Mouse (Mus musculus): ENCODE measurements around the gene Incenp.

Gene Incenp

GRCm38 (mm10) chr19:9899072-9899779 is at the start of gene Incenp:
TSS of gene Incenp (minus strand) at chr19:9899551.
- DNase-seq: peak; percentile 97

GRCm38 (mm10) chr19:9946986-9947385 is 47.6 kb upstream of the Incenp start:
- no peak for DNase-seq

- DNase-seq: no peak
These were observed 46.6 kb upstream of the Incenp start for GRCm38 (mm10) chr19:9945800-9946564.

GRCm38 (mm10) chr19:9942539-9943533 is 43.5 kb upstream of the Incenp start:
- DNase-seq: no peak

- no peak for DNase-seq
These were observed 42.5 kb upstream of the Incenp start for GRCm38 (mm10) chr19:9941809-9942208.

GRCm38 (mm10) chr19:9940903-9941302 is 41.6 kb upstream of the Incenp start:
- peak; percentile 83 for DNase-seq

GRCm38 (mm10) chr19:9939841-9940240 is 40.5 kb upstream of the Incenp start:
- no peak for DNase-seq

DNA sequence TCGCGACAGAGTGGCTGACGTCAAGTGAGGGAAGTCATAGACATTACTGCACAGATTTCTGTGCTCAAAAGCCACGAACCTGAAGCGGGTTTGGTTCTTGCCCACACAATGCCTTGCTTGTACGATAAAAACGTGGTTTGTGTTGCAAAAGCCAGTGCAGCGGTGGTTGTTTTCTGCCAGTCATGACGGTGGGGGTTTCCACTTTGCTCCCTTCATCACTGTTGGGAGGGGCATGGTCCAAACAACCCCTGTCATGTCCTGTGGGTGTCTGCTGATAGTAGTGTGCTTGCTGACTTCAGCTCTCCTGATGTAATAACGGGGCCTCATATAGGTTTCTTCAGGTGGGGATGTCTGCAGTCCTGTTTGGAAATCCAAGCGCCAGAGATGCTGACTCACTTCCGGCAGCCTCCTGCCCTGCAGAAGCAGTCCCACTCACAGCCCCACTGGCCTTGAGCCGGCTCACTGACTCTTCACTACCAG is 39.5 kb upstream of the Incenp start:
- DNase-seq: peak; percentile 71

DNA sequence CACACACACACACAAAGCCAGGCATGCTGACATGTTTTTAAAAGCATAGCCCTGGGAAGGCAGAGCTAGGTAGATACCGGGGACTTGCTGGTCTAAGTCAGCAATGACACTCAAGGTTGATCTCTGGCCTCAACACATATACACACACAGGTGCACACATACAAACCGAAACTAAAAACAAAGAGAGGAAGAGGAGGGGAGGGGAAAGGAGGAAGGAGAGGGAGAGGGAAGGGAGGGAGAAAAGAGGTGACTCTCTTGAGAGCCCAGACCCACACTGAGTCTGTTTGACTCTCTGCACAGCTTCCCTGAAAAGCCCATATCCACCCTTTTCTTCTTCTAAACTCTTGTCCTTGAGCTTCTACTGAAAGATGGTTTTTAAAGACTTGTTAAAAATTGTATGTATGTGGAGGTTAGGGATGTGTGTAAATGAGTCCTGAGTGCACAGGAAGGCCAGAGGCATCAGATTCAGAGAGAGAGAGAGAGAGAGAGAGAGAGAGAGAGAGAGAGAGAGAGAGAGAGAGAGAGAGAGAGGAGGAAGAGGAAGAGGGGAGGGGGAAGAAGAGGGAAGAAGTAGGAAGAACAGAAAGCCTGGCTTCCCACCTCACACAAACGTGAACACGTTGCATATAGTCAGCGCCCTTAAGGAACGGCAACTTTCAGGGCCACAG is 38.9 kb upstream of the Incenp start:
- no peak for DNase-seq

DNA sequence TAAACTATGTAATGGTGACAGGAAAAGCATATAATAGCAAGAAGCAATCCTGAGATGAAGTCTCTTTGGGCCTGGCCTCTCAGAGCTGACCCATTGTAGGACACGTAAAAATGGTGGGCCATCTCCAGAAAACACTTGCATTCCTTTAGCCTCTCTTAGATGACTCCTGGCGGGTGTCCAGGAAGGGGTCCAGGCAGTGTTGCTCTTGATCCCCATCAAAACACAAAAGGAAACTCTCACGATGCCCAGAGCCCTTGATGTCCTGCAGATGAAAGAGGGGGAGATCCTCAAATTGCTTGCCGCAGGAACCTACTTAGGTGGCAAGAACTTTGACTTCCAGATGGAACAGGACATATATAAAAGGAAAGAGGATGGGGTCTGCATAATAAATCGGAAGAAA is 38.1 kb upstream of the Incenp start:
- no peak for DNase-seq

- DNase-seq: no peak
These were observed 37.2 kb upstream of the Incenp start for GRCm38 (mm10) chr19:9936579-9936978.

GRCm38 (mm10) chr19:9933908-9934307 is 34.6 kb upstream of the Incenp start:
- DNase-seq: no peak

DNA sequence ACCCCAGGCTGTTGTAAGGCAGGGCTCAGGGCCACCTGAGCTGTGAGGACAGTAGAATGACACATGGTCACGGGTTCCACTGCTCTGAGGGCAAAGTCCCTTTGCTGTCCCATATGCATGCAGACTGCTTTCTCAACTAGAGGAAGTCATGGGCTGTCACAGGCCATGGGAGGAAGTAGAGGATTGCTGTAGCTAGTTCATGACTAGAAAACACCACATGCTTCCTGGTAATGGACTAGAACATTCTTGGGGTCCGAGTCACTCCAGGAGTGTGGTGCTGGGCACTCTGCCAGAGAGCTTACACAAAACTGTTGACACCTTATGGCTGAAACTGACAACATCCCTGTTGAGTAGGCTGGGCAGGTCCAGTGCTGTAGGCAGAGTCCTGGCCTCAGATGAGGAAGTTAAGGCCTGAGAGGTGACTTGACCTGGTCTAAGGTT is 31.8 kb upstream of the Incenp start:
- DNase-seq: peak; percentile 53

DNA sequence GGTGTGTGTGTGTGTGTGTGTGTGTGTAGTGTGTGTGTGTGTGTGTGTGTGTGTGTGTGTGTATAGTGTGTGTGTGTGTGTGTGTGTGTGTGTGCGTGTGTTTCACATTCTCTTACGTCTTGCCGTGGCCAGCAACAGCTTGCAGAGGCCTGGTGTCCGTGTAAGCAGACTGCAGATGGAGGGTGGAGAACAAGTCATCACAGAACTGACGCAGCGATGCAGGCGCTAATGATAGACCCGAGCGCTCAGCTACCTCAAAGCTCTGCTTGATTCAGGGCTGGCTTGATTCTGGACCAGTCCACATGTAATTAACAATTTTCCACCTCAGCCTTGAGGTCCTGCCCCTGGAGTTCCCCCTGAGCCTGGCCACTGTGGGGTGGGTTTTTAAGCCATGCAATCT is 28.7 kb upstream of the Incenp start:
- peak; percentile 28 for DNase-seq

- DNase-seq: no peak
These were observed 25.5 kb upstream of the Incenp start for GRCm38 (mm10) chr19:9924769-9925272.

- DNase-seq: no peak
These were observed 24.9 kb upstream of the Incenp start for GRCm38 (mm10) chr19:9924034-9924768.

DNA sequence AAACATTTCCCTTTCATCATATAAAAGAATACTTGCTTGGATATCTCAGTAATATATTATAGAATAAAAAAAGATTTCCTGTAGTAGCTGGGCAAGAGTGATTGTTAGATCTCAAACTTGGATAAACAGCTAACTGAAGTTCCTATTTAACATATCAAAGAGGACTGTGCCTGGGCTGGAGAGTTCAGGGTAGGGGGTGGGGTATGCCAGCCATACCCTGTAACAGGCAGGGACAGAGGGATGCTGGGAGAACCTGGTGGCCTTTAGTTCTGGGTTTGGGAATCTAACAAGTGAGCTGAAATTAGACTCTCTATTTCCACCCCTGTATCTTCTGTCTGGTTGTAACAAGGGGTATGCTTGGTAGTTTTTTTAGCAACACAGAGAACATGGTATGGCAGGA is 23.7 kb upstream of the Incenp start:
- DNase-seq: no peak

DNA sequence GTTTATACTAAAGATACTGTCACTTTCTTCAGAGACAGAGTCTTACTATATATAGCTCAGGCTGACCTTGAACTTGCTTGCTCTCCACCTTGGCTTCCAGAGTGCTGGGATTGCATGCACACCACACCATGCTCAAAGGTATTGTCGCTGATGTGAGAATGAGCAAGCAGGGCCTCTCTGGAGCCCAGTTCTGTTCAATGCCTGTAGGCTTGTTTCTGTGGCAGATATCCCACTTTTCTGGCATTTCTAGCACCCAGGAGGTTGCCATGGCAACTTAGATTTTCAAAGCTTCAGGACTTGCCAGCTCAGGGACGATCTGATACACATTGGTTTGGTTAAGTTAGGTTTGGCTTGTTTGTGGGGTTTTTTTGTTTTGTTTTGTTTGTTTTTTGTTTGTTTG is 22.9 kb upstream of the Incenp start:
- DNase-seq: peak; percentile 89

DNA sequence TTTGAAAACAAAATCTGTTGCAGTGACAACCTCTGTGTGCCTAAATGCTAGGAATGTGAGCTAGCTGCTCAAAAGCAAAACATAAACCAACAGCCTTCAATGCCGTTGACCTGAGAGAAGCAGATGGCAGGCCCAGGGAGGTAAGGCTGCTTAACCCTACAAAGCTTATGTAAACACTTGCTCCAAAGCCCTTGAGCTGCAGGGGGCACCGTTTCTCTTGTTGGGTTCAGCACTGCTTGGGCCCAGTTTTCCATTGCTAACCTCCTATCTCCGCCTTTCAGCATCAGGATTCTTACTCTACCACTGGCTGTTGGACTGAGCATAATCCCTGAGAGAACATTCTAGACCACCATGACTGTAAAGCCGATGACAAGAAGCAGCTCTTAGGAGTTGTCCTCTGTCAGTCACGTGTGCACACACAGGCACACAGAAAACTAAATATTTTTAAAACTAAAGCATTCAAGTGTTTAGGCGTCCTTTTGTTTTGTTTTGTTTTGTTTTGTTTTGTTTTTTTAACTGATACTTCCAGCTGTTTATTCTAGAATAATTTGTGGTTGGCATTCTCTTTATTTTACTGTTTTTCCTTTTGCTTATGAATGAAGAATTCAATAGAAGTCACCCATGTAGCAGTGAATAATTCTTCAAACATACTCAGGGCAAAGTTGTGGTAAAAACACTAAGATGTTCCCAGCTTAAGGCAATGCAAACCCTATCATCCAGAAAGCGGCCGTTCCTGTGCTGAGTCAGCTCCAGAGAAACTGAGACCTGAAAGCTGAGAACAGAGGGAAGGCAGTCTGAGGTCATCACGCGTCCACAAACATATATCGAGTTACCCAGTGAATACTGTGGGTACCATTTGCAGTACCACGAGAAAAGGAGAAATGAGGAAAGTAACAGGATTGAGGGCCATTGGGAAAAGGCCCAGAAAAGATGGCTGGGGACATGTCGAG is 21.8 kb upstream of the Incenp start:
- DNase-seq: peak; percentile 86

DNA sequence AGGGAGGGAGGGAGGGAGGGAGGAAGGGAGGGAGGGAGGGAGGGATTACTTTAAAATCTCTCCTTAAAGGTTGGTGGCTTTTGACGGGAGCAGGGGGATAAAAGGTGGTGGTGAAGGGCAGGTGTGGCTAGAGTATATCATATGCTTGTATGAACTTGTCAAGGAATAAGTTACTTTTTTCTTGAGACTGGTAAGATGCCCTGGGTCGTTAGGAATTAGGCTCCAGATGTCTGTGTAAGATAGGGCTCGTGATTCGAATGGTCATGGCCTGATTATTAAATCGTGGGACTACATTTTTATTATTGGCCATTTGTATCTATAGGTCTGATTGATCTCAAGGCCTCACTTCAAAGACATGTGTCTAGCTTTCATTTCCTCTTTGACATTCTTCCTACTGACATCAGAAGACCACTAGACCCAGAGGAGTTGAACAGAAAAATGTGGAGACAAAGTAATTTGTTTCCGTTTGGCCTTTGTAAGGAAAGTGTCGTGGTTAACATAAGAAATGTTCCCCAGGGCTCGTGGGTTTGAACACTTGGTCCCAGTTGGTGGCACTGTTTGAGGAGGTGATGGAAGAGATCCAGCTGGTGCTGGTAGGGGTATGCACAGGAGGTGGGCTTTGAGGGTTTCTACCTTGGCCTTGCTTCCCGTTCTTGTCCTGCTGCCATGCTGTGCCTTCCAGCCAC is 19.0 kb upstream of the Incenp start:
- no peak for DNase-seq

Measured in layer of hippocampus, adult 9-11 months (tissue).